Mouse (Mus musculus) NIH3T3 (cell line): ENCODE data around the gene Rptor.
A peak's percentile ranks its signal among the peaks of the same experiment; 100 is the strongest.

Source experiments
- DNase-seq: peaks from one replicate; pipeline ENCODE4 v3.0.0-alpha.2; 2012; ENCODE audit warnings: low read depth

Gene Rptor

GRCm38 (mm10) chr11:119607464-119607863 is 4.8 kb downstream of the Rptor start:
- DNase-seq = no peak

DNA sequence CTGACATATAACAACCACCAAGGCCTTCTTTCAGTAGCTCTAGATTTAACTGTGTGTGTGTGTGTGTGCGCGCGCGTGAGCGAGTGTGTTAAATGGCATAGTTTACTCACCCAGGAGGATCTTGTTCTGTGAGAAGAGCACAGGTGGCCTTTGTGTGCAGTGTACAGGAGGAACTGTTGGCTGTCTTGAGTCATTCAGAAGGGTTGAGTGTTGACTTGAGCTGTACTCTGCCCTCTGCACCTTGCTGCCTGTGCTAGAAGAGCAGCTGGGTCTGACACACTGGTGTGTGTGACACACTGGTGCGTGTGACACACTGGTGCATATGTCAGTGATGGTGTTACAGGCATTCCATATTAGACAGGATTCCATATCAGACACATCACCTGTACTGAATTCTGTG is 8.8 kb downstream of the Rptor start:
- no peak for DNase-seq

DNA sequence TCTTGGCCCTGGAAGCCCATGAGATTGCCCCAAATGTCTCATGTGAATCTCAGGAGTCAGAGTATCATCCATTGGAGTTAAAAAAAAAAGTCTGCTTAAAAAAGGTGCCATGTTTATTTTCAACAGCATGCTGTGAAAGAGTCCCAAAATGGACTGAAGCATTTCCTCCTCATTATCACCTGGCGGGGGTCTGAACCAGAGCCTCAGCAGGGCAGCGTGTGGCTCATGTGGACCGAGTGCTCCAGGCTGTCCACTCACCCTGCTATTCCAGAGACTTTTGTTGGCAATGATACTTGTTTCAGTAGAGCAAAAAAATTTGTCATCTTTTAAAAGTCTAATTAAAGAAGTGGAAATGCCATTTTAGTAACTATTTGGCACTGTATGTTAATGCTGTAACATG is 9.5 kb downstream of the Rptor start:
- no peak for DNase-seq

GRCm38 (mm10) chr11:119615087-119615486 is 12.4 kb downstream of the Rptor start:
- no peak for DNase-seq

DNA sequence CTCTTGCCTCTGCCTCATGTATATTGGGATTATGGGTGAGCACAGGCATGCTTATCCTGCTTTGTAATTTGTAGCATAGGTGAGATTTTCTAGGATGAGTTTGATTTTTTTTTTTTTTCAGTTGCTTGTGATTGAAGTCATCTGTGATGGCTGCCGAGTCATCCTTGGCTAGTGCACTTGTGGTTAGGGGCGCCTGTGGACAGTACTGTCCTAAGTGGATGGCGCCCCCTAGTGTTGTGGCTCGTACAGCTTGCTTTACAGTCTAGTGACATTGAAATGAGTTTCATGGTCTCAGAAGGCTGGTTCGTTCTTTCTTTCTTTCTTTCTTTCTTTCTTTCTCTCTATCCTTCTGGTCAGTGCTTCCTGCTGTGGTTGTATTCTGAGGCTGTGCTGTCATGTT is 16.1 kb downstream of the Rptor start:
- DNase-seq = peak; percentile 82

DNA sequence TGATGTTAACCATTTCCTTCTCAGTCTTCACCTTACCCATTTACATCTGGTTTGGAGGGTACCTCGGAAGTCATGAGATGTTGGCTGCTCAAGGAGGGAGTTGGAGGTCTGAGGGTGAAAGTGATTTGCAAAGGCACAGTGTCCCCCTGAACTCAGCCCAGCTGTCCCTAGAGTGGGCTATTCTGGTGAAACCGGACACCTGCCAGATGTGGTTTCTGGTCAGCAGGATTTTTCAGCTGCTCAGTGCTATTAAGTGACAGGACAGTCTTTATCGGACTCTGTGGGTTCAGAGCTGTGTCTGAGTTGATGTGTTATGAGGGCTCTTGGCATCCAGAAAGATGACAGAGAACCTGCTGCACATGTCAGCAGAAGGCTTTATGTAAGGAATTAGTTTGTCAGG is 18.6 kb downstream of the Rptor start:
- no peak for DNase-seq

- no peak for DNase-seq
Measured at GRCm38 (mm10) chr11:119623800-119624199, 21.1 kb downstream of the Rptor start.

GRCm38 (mm10) chr11:119624401-119624800 is 21.7 kb downstream of the Rptor start:
- no peak for DNase-seq

DNA sequence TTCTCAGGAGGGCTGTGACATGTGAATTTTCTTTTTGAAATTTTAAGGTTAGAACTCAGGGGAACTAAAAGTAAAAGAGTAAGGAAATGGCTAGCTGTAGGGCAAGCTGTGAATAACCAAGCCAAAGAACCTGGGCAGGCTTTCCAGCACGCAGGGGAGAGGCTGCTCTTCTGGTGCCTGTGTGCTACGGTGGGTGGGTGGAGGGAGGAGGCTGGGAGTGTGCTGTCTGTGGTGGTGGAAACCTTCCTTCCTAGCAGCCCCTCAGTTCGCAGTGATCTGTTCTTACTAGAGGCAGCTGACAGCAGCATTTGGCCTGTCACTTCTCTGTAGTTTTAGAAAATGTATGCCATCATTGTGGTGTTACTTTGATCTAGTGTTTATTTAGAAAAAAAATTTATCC is 22.2 kb downstream of the Rptor start:
- DNase-seq = peak; percentile 35

DNA sequence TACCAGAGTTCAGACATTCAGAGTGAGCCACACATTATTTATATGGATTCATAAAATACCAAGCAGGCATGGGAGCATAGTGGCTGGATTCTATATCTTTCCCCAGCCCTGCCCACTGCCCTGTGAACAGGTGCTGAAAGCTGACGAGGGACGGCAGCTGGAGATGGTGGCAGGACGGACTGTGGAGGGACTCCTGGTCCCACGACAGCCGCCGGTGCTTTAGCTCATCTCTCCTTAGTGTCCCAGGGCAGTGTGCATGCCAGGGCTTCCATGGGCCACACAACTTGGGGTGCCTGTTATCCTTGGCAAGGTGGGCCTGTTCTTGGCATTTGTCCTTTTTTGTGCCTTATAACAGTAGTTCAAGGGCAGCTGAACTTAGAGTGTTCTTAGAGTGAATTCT is 22.8 kb downstream of the Rptor start:
- DNase-seq = no peak

- DNase-seq = no peak
Measured at GRCm38 (mm10) chr11:119625943-119626342, 23.2 kb downstream of the Rptor start.

- DNase-seq = no peak
Measured at GRCm38 (mm10) chr11:119627243-119627642, 24.5 kb downstream of the Rptor start.

GRCm38 (mm10) chr11:119629072-119629471 is 26.4 kb downstream of the Rptor start:
- no peak for DNase-seq

- no peak for DNase-seq
Measured at GRCm38 (mm10) chr11:119630329-119630728, 27.6 kb downstream of the Rptor start.

GRCm38 (mm10) chr11:119631222-119631870 is 28.6 kb downstream of the Rptor start:
- DNase-seq = peak; percentile 43

GRCm38 (mm10) chr11:119636371-119636883 is 33.7 kb downstream of the Rptor start:
- peak; percentile 30 for DNase-seq

DNA sequence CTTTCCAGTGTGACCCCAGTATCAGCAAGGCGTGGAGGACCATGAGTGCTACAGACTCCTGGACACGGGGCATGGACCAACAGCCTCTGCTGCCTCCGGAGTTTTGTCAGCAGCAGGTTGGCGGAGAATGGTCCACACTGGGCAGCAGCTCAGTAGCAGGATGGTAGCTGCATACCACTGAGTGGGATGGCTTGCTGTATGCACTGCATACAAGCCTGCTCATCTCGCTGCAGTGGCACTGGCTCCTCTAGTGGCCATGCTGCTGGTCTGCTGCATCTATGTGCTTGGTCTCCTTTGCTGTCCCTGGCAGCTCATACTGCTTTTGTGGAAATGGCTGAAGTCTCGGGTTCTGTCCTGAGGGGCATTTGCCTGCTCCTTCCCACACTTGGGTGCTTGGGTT is 34.8 kb downstream of the Rptor start:
- no peak for DNase-seq

DNA sequence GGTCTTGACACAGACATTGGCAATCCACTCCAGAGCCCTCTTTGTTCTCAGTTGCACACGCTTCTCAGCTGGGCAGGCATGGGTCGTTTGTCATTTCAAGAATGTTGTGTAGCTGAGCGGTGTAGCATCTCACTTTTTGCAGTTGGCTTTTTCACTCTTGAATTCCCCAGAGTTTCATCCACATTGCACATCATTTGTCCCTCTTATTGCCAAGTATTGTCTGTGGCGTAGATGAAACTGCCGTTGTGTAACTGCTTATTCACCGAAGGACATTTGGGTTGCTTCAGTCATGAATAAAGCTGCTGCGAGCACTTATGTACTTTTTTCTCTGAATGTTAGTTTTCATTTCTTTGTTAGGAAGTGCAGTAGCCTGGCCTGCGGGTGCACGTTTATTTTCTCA is 37.8 kb downstream of the Rptor start:
- DNase-seq = no peak

GRCm38 (mm10) chr11:119641831-119642381 is 39.2 kb downstream of the Rptor start:
- DNase-seq = no peak

- no peak for DNase-seq
Measured at GRCm38 (mm10) chr11:119643347-119643746, 40.6 kb downstream of the Rptor start.

DNA sequence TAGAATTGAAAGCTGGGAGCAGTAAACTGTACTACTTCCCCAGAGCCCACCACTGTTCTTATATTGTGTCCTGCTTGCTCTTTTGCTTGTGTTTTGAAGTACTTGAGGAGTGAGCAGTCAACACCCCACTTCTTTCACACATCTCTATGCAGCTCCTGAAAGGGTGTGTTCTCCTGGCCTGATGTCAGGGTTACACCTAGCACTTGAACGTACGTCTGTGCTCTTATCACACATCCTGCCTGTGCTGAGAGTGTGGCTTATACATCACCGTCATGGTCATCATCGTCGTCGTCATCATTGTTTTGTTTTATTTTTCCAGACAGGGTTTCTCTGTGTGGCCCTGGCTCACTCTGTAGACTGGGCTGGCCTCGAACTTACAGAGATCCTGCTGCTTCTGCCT is 41.4 kb downstream of the Rptor start:
- no peak for DNase-seq

DNA sequence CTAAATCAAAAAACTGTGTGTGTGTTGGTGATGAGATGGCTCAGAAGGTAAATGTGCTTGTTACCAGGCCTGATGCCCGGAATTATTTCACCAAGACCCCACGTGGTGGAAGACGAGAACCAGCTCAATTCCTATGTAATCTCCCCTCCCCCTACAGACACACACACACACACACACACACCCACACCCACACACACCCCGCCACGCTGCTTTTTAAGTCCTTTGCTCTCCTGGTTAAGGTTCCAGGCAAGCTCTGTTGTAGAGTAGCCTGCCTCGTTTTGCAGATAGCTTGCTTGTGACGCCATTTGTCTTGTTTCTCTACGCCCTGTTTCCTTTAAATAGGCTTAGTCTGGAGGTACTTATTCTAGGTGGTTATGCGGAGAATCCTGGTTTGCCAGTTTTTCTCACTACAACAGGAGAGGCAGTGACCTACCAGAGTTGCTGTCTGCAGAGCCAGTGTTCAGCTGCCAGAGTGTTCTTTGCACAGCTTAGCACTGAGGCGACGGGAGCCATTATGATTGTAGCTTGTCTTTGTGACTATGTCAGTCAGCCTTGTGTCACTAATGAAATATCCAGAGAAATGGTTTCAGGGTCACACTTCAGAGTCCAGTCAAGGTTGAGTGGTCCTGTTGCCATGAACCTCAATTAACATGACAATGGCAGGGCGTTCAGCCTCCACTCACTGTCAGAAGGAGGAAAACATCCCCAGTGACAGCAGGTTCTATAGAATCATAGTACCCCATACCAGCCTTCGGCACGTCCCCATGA is 42.1 kb downstream of the Rptor start:
- DNase-seq = no peak

GRCm38 (mm10) chr11:119650456-119650855 is 47.8 kb downstream of the Rptor start:
- no peak for DNase-seq
